Mouse (Mus musculus) myocyte (in vitro differentiated cells): ENCODE measurements around the gene Cplx3. TPM values are rescaled to one million over a fixed set of nuclear protein-coding genes. Genes with fewer than 3 reads are reported as not detected.

ENCODE experiments used
- H3K27me3 ChIP-seq: one replicate; pipeline ENCODE4 v1.6.1; 2011; ENCODE audit not compliant: control insufficient read depth, insufficient read depth, insufficient read length
- H3K36me3 ChIP-seq: one replicate; pipeline ENCODE4 v1.6.1; 2011; ENCODE audit not compliant: control insufficient read depth, insufficient read depth
- H3K4me2 ChIP-seq: one replicate; pipeline ENCODE4 v1.6.1; 2011; ENCODE audit warnings: low read depth, control low read depth
- H3K4me3 ChIP-seq: one replicate; pipeline ENCODE4 v1.5.1; 2011; ENCODE audit warnings: mild to moderate bottlenecking, control low read depth, moderate library complexity
- H3K79me2 ChIP-seq: one replicate; pipeline ENCODE4 v1.6.1; 2011; ENCODE audit not compliant: control insufficient read depth, insufficient read depth
- H3ac ChIP-seq: one replicate; pipeline ENCODE4 v1.6.1; 2011; ENCODE audit not compliant: control insufficient read depth, insufficient read length
- CEBPB ChIP-seq: IDR thresholded peaks from 2 replicates; pipeline ENCODE4 v1.6.1; 2011; ENCODE audit warnings: mild to moderate bottlenecking, moderate library complexity; ENCODE audit not compliant: poor library complexity, insufficient read depth, severe bottlenecking
- E2F4 ChIP-seq: IDR thresholded peaks from one replicate; pipeline ENCODE4 v1.6.1; 2011; ENCODE audit warnings: mild to moderate bottlenecking, control low read depth, moderate library complexity; ENCODE audit not compliant: insufficient read depth
- MAX ChIP-seq: IDR thresholded peaks from one replicate; pipeline ENCODE4 v1.6.1; 2011; ENCODE audit warnings: low read depth, mild to moderate bottlenecking, control low read depth
- MYOD1 ChIP-seq, 3 experiments: IDR thresholded peaks; one replicate each; pipeline ENCODE4 v1.6.1; 2011; ENCODE audit warnings: control low read depth in 2 of 3, low read depth in 2 of 3, mild to moderate bottlenecking in 2 of 3, moderate library complexity in 1 of 3; ENCODE audit not compliant: insufficient read length in 2 of 3, control insufficient read depth in 1 of 3
- MYOG ChIP-seq, 3 experiments: IDR thresholded peaks; one replicate each; pipeline ENCODE4 v1.6.1; 2011; ENCODE audit warnings: control low read depth in 2 of 3, low read depth in 2 of 3, mild to moderate bottlenecking in 2 of 3; ENCODE audit not compliant: insufficient read length in 2 of 3, control insufficient read depth in 1 of 3, insufficient read depth in 1 of 3
- POLR2A ChIP-seq: IDR thresholded peaks from one replicate; pipeline ENCODE4 v1.6.1; 2011; ENCODE audit warnings: low read depth, mild to moderate bottlenecking, control low read depth, moderate library complexity; ENCODE audit not compliant: insufficient read length
- POLR2AphosphoS2 ChIP-seq: IDR thresholded peaks from one replicate; pipeline ENCODE4 v1.6.1; 2011; ENCODE audit warnings: low read depth, control low read depth; ENCODE audit not compliant: insufficient read length
- REST ChIP-seq: IDR thresholded peaks from one replicate; pipeline ENCODE4 v1.6.1; 2011; ENCODE audit warnings: mild to moderate bottlenecking, control low read depth, moderate library complexity; ENCODE audit not compliant: insufficient read depth, insufficient read length
- SRF ChIP-seq: IDR thresholded peaks from one replicate; pipeline ENCODE4 v1.6.1; 2011; ENCODE audit warnings: low read depth; ENCODE audit not compliant: control insufficient read depth, insufficient read length
- TCF12 ChIP-seq: IDR thresholded peaks from one replicate; pipeline ENCODE4 v1.6.1; 2011; ENCODE audit warnings: mild to moderate bottlenecking, control low read depth; ENCODE audit not compliant: poor library complexity, insufficient read depth, severe bottlenecking
- TCF3 ChIP-seq: IDR thresholded peaks from one replicate; pipeline ENCODE4 v1.6.1; 2011; ENCODE audit warnings: low read depth, control low read depth; ENCODE audit not compliant: insufficient read length
- USF1 ChIP-seq: IDR thresholded peaks from one replicate; pipeline ENCODE4 v1.6.1; 2011; ENCODE audit warnings: low read depth, mild to moderate bottlenecking, control low read depth, moderate library complexity
- polyA plus RNA-seq: library from polyadenylated mRNA; unstranded; fragments of >200 nt; fragmentation: generic; extraction: Trizol; gene quantifications from one replicate; pipeline ENCODE4 v1.2.1, GENCODE M21; 2012; ENCODE audit warnings: missing spikeins

The Cplx3 gene
- polyA plus RNA-seq, 1 experiment = 0.23 TPM

DNA sequence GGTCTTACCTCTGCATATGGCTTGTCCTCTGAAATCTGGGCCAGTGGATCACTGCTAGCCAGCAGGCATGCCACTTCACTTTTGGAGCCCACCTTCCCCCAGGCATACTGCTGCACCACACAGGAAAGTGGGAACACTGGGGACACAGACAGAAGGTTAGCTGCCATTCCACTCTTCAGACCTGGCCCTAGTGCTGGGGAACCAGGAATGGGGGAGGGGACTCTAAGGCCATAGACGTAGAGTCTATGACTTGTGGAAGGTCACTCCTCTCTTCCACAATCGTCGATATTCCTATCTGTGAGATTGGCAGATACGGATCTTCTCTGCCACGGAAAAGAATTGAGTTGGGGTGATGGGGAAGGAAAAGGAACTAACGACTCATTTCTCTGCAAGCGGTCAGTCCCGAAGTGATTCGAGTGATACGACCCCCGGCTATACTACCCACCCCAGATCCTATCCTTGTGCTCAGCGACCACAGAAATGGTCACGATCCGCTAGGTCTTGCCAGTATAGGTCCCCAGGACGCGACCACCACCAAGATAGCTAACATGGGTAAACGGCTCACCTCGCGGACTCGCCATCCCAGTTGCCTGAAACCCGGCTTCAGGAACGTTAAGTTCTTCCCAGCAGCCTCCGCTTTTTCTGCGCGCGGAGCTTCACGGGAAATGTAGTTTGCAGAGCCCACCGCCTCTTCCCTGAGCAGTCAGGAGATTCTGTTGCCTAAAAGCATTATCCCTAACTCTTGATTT lies 53.8 kb downstream of the Cplx3 start, which contains the start of gene Mpi:
Mpi (minus strand) TSS at position 625 of the 749 bp plus-strand sequence.
- H3K79me2 ChIP-seq = peaks cover 5% of the 10 kb centered on the region
- H3K4me3 ChIP-seq = peak within 1 kb of the TSS; percentile 60
- TF ChIP-seq POLR2AphosphoS2 (peak; percentile 85), MYOG (IDR thresholded peaks at IDR 0.05; ENCODE audit: control insufficient read depth in 1 of 3, insufficient read depth in 1 of 3, insufficient read length in 2 of 3, low read depth in 2 of 3) (no peak), TCF3 (no peak), REST (no peak), TCF12 (no peak), POLR2A (peak; percentile 85)
- no peaks in the 10 kb centered on the region for H3K27me3 ChIP-seq
- H3ac ChIP-seq = peak within 1 kb of the TSS; percentile 88
- H3K36me3 ChIP-seq = no peaks in the 10 kb centered on the region
- H3K4me2 ChIP-seq = peak within 1 kb of the TSS; percentile 84

DNA sequence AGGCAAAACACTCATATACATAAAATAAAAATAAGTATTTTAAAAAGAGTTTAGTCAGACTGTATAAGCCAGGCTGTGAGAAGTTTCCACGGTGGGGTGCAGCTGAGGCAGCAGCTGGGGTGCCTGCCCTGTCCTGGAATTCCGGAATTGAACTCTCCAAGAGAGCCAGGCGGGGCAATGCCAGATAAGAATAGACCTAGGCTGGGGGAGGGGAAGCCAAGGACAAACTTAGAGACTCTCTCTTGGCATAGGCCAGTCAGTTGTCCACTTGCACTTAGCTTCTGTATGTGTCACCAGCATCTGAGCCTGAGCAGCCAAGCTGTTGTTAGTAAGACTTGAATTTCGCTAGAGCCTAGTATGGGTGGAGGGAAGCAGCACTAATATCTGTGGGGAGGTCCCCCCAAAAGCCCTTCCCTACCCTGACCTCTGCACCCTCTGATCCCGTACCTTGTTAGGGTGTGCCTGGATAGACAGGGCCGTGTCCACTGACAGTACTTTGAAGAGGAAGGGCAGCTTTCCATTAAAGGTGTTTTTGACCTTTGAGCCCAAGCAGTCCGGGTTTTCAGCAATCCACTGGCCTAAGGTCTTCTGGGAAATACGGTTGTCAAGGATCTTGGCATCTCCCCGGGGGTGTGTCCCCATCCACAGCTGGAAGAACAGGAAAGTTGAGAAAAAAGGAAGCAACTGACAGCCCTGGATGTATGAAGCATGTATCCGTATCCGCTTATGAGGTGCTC lies 55.8 kb downstream of the Cplx3 start:
- H3K4me2 ChIP-seq = peak overlapping the region; percentile 53
- no peak overlapping the region for H3ac ChIP-seq
- no peak overlapping the region for H3K4me3 ChIP-seq
- no peaks in the 10 kb centered on the region for H3K27me3 ChIP-seq
- H3K79me2 ChIP-seq = peaks cover 5% of the 10 kb centered on the region
- no peak for TF ChIP-seq E2F4
- peak in 2 of 3 experiments; percentile 36 to 69 for TF ChIP-seq MYOD1 (IDR thresholded peaks at IDR 0.05; ENCODE audit: control insufficient read depth in 1 of 3, insufficient read length in 2 of 3, low read depth in 2 of 3)
- TF ChIP-seq POLR2AphosphoS2 = no peak
- no peak for TF ChIP-seq REST
- TF ChIP-seq POLR2A = peak; percentile 43
- no peak for TF ChIP-seq SRF
- TF ChIP-seq MAX = no peak
- no peak for TF ChIP-seq USF1
- TF ChIP-seq TCF12 = peak; percentile 52
- no peak for TF ChIP-seq TCF3
- TF ChIP-seq CEBPB = no peak
- peak; percentile 30 to 77 (median 48) for TF ChIP-seq MYOG (IDR thresholded peaks at IDR 0.05; ENCODE audit: control insufficient read depth in 1 of 3, insufficient read depth in 1 of 3, insufficient read length in 2 of 3, low read depth in 2 of 3)
- H3K36me3 ChIP-seq = peaks cover 9% of the 10 kb centered on the region

Other genes with a start within 250 kb of the Cplx3 start
- gene Ppcdc, start 166.2 kb downstream of the Cplx3 start, polyA plus RNA-seq = 16.2 TPM
- gene Scamp5, start 138.2 kb downstream of the Cplx3 start, polyA plus RNA-seq = 23.6 TPM
- gene Rpp25, start 102.3 kb downstream of the Cplx3 start, polyA plus RNA-seq = 0.11 TPM
- 780 TPM for gene Cox5a, start 85.0 kb downstream of the Cplx3 start, polyA plus RNA-seq
- 14.4 TPM for gene Fam219b, start 68.8 kb downstream of the Cplx3 start, polyA plus RNA-seq
- 89.6 TPM for gene Mpi, start 53.5 kb downstream of the Cplx3 start, polyA plus RNA-seq
- gene Scamp2, start 45.3 kb downstream of the Cplx3 start, polyA plus RNA-seq = 38.3 TPM
- 12.2 TPM for gene Ulk3, start 16.8 kb downstream of the Cplx3 start, polyA plus RNA-seq
- 1.00 TPM for gene Lman1l, start 14.5 kb upstream of the Cplx3 start, polyA plus RNA-seq
- 76.7 TPM for gene Csk, start 47.4 kb upstream of the Cplx3 start, polyA plus RNA-seq
- gene Cyp1a2, start 77.4 kb upstream of the Cplx3 start, polyA plus RNA-seq = not detected
- not detected for gene Cyp1a1, start 81.6 kb upstream of the Cplx3 start, polyA plus RNA-seq
- 11.0 TPM for gene Edc3, start 102.3 kb upstream of the Cplx3 start, polyA plus RNA-seq
- 47.1 TPM for gene Clk3, start 159.6 kb upstream of the Cplx3 start, polyA plus RNA-seq
- gene Arid3b, start 230.5 kb upstream of the Cplx3 start, polyA plus RNA-seq = 1.5 TPM